Comparison of ENCODE assay signal across 26 mouse cellular contexts in the genomic region with DNA sequence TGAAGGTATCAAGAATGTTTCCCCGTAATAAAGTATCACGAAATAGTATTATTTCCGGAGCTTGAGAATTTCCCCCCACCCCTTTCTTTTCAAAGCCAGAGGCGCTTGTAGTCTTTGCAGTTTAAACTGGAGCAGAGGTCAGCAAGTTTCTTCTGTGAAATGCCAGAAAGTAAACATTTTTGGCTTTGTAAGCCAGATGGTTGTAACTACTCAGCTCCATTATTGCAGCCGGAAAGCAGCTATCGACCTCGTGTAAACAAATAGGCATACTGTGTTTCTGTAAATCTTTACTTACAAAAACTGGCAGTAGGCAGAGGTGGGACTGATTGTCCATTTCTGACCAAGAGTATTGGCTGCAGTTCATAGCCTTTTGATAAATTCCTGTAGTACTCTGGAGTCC. TPM values are rescaled to one million over a fixed set of nuclear protein-coding genes. Genes with fewer than 3 reads are reported as not detected.
A peak's percentile ranks its signal among the peaks of the same experiment; 100 is the strongest.
DNase-seq lines count a peak whose midpoint lies in the region; ATAC-seq and TF ChIP-seq lines count a peak whose summit lies in the region.
"Had no signal": no experiment of that assay in that cellular context is flagged by ENCODE, and none has a peak within 500 bp of the region (broad histone marks: within the 10 kb centered on the region; RNA-seq: fewer than 3 reads in every experiment).

No protein-coding gene starts in this region.

- no peak for ATAC-seq in kidney, embryonic 15.5 days (replicated peaks; ENCODE audit: low FRiP score)
- ATAC-seq in lung, embryonic 14.5 days (ENCODE audit: insufficient read depth): peak; percentile 91
- no peak for ATAC-seq in embryonic facial prominence, embryonic 14.5 days (ENCODE audit: low read depth)
- ATAC-seq: forebrain, embryonic 14.5 days; inflammation-experienced regulatory T-cells, adult 6 months; midbrain, embryonic 15.5 days had no signal

- H3K36me3 ChIP-seq in kidney, embryonic 15.5 days: no peaks in the 10 kb centered on the region
- no peaks in the 10 kb centered on the region for H3K36me3 ChIP-seq in lung, embryonic 14.5 days (ENCODE audit: insufficient read depth)
- no peaks in the 10 kb centered on the region for H3K36me3 ChIP-seq in embryonic facial prominence, embryonic 14.5 days (ENCODE audit: control insufficient read depth, insufficient read depth, low read length)
- H3K36me3 ChIP-seq: hindbrain, embryonic 10.5 days; hindbrain, embryonic 15.5 days; limb, embryonic 12.5 days; liver, embryonic 13.5 days; midbrain, embryonic 15.5 days; neural tube, embryonic 15.5 days had no signal

- no peak overlapping the region for H3K4me3 ChIP-seq in kidney, embryonic 15.5 days (replicated peaks)
- H3K4me3 ChIP-seq in lung, embryonic 14.5 days (ENCODE audit: low read depth, low read length): no peak overlapping the region
- H3K4me3 ChIP-seq in embryonic facial prominence, embryonic 14.5 days (ENCODE audit: low read depth, low read length): no peak overlapping the region
- H3K4me3 ChIP-seq: hindbrain, embryonic 10.5 days; hindbrain, embryonic 15.5 days; limb, embryonic 12.5 days; liver, embryonic 13.5 days; midbrain, embryonic 15.5 days; neural tube, embryonic 15.5 days had no signal

- H3K4me2 ChIP-seq in kidney, embryonic 15.5 days: no peak overlapping the region
- peak overlapping the region; percentile 16 for H3K4me2 ChIP-seq in lung, embryonic 14.5 days
- no peak overlapping the region for H3K4me2 ChIP-seq in embryonic facial prominence, embryonic 14.5 days (ENCODE audit: low read depth, low read length)
- H3K4me2 ChIP-seq: hindbrain, embryonic 15.5 days; limb, embryonic 12.5 days; liver, embryonic 13.5 days; midbrain, embryonic 15.5 days; neural tube, embryonic 15.5 days had no signal

- no peak for TF ChIP-seq CTCF in lung, embryonic 14.5 days (IDR thresholded peaks at IDR 0.05; ENCODE audit: low read depth)

- H3K9me3 ChIP-seq in kidney, embryonic 15.5 days (replicated peaks): no peaks in the 10 kb centered on the region
- no peaks in the 10 kb centered on the region for H3K9me3 ChIP-seq in lung, embryonic 14.5 days (ENCODE audit: low read depth, low read length)
- no peaks in the 10 kb centered on the region for H3K9me3 ChIP-seq in embryonic facial prominence, embryonic 14.5 days (ENCODE audit: control insufficient read depth, low read length)
- H3K9me3 ChIP-seq: hindbrain, embryonic 10.5 days; hindbrain, embryonic 15.5 days; limb, embryonic 12.5 days; liver, embryonic 13.5 days; midbrain, embryonic 15.5 days; neural tube, embryonic 15.5 days had no signal

- no peaks in the 10 kb centered on the region for H3K27me3 ChIP-seq in kidney, embryonic 15.5 days
- H3K27me3 ChIP-seq in lung, embryonic 14.5 days (ENCODE audit: insufficient read depth, low read length): no peaks in the 10 kb centered on the region
- no peaks in the 10 kb centered on the region for H3K27me3 ChIP-seq in embryonic facial prominence, embryonic 14.5 days (replicated peaks; ENCODE audit: control insufficient read depth, insufficient read depth, low read length)
- H3K27me3 ChIP-seq: hindbrain, embryonic 15.5 days; limb, embryonic 12.5 days; liver, embryonic 13.5 days; midbrain, embryonic 15.5 days; neural tube, embryonic 15.5 days had no signal

- peaks cover 14% of the 10 kb centered on the region; the same call in 1 of the 2 replicates for H3K4me1 ChIP-seq in kidney, embryonic 15.5 days
- H3K4me1 ChIP-seq in lung, embryonic 14.5 days (ENCODE audit: insufficient read depth): peaks cover 13% of the 10 kb centered on the region; the same call in 1 of the 2 replicates
- H3K4me1 ChIP-seq in embryonic facial prominence, embryonic 14.5 days (ENCODE audit: control insufficient read depth, insufficient read depth, low read length): peaks cover 9% of the 10 kb centered on the region
- H3K4me1 ChIP-seq: hindbrain, embryonic 10.5 days; hindbrain, embryonic 15.5 days; liver, embryonic 13.5 days; midbrain, embryonic 15.5 days; neural tube, embryonic 15.5 days had no signal

- H3K9ac ChIP-seq in kidney, embryonic 15.5 days: no peak overlapping the region
- H3K9ac ChIP-seq in lung, embryonic 14.5 days: no peak overlapping the region
- H3K9ac ChIP-seq in embryonic facial prominence, embryonic 14.5 days (ENCODE audit: low read depth, low read length): no peak overlapping the region
- H3K9ac ChIP-seq: hindbrain, embryonic 15.5 days; limb, embryonic 12.5 days; liver, embryonic 13.5 days; midbrain, embryonic 15.5 days; neural tube, embryonic 15.5 days had no signal

- WGBS in kidney, embryonic 15.5 days: 63% methylated on average over 7 of the region's 7 CpGs
- WGBS in lung, embryonic 14.5 days: 19% methylated on average over 7 of the region's 7 CpGs
- 44% methylated on average over 7 of the region's 7 CpGs for WGBS in embryonic facial prominence, embryonic 14.5 days

- peak overlapping the region; percentile 43 for H3K27ac ChIP-seq in kidney, embryonic 15.5 days
- H3K27ac ChIP-seq in lung, embryonic 14.5 days (ENCODE audit: low read depth): peak overlapping the region; percentile 69
- no peak overlapping the region for H3K27ac ChIP-seq in embryonic facial prominence, embryonic 14.5 days (replicated peaks; ENCODE audit: low read depth, low read length)
- H3K27ac ChIP-seq: hindbrain, embryonic 10.5 days; hindbrain, embryonic 15.5 days; limb, embryonic 12.5 days; liver, embryonic 13.5 days; midbrain, embryonic 15.5 days; neural tube, embryonic 15.5 days had no signal

- DNase-seq in kidney, postnatal 10 days: no peak
- peak; percentile 86 for DNase-seq in lung, embryonic 14.5 days
- DNase-seq in lung, postnatal 14 days: no peak
- peak; percentile 18 for DNase-seq in embryonic facial prominence, embryonic 14.5 days (ENCODE audit: low spot score)
- peak; percentile 4 for DNase-seq in lung, postnatal 36 days
- DNase-seq in adrenal gland, adult (ENCODE audit: inconsistent age in 2 of 2, low spot score in 1 of 2): no peak
- DNase-seq: adrenal gland, adult 2 months; cerebellum, adult 2 months; cerebellum, postnatal 14 days; gastrocnemius, postnatal 14 days; heart, postnatal 14 days; kidney, postnatal 14 days; layer of hippocampus, adult 9-11 months; liver, embryonic 13.5 days; retina, postnatal 1 day; right cerebral cortex, postnatal 14 days; thymus, adult 18-20 months; thymus, postnatal 25 days had no signal

RNA-seq across cellular contexts. Expression of gene Pcsk5, which starts 38.4 kb away (rescaled TPM):
- 24.0 and 27.8 TPM in 2 replicates for polyA plus RNA-seq in kidney, embryonic 15.5 days (2015; fragmentation: Nextera tagmentation; extraction: Ambion mirVana)
- 19.0 and 21.7 TPM in 2 replicates for polyA plus RNA-seq in lung, embryonic 14.5 days (2014; fragmentation: Nextera tagmentation; extraction: Ambion mirVana)
- 24.0 and 26.4 TPM in 2 replicates for polyA plus RNA-seq in embryonic facial prominence, embryonic 14.5 days (2014; fragmentation: Nextera tagmentation; extraction: Ambion mirVana)
- polyA plus RNA-seq: inflammation-experienced regulatory T-cells, adult 6 months had no signal

Comparison
In these comparisons a context has a peak if more than half of its experiments do, and no peak if none do; other contexts are left out.
1. DNase-seq: peak in lung, embryonic 14.5 days (single experiment), embryonic facial prominence, embryonic 14.5 days (single experiment) and lung, postnatal 36 days (single experiment); none in kidney, postnatal 10 days (single experiment), lung, postnatal 14 days (single experiment) and adrenal gland, adult (0 of 2).